Mouse (Mus musculus) v-Abl transformed pro-B cells (cell line): Measurements from ENCODE around the gene Hba-a1.
"Not testable (repeated sequence)": the region's sequence is repeated elsewhere in the genome, so short reads cannot be mapped to it uniquely, and the experiment has no call there.

Source experiments
- in situ Hi-C, 2 experiments: fragments of 400-800 bp; cut with MboI; formaldehyde crosslinking; loops; one replicate each; pipeline ENCODE4 v1.15.1; 2025; ENCODE audit not compliant: unreplicated experiment in 2 of 2

Hba-a1 gene

DNA sequence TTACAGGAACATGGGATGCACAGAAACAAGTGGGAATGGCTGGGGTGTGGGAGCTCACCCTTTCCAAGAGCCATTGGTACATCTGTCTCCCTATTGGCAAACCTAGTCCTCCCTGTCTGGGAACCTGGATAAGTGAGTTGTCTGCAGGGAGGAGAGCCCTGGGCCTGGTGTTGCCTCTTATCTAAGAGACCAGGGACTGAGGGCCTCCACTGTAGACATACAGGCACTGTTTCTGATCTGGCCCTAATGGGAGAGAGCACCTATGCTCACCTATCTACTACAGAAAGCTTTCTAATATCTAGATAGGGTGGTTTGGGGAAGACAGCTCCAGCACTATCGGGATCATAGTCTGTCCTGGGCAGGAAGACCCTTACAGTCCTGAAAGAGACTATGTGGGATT is 27.2 kb upstream of the Hba-a1 start:
- in situ Hi-C loops, result no loop called here

GRCm38 (mm10) chr11:32256566-32256965 is 26.7 kb upstream of the Hba-a1 start:
- in situ Hi-C loops, result no loop called here

- in situ Hi-C loops, result no loop called here
Measured at GRCm38 (mm10) chr11:32262674-32263415, 20.5 kb upstream of the Hba-a1 start.

- in situ Hi-C loops, result no loop called here
Measured at GRCm38 (mm10) chr11:32265117-32265738, 18.1 kb upstream of the Hba-a1 start.

DNA sequence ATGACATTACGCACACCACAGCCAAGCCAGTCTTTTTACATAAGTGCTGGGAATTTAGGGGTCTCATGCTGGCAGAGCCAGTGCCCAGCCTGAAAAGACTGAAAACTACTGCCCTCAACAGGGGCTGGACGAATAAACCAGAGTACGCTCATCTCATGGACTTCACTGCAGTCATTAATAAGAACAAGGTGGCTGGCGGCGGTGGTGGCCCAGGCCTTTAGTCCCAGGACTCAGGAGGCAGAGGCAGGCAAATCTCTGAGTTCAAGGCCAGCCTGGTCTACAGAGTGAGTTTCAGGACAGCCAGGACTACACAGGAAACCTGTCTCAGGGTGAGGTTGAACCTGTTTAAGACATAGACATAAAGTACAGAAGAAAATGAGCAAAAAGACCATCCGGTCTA is 17.1 kb upstream of the Hba-a1 start:
- in situ Hi-C loops, result no loop called here

DNA sequence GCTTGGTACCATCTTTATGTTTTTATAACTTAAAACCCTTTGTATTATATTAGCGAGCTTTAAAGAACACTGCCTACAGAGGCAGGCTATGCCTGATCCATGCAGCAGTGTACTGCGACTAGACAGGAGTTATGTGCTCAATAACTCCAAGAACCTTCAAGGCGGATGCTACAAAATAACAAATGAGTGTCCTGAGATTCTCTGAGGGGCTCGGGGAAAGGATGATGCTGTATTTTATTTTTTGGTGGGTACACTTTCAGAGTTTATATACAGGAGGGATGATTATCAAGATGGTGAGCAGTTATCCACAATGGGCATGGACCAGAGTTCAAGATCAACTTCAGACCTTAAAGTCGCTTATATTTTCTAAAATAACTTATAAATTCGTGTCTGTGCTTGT is 16.5 kb upstream of the Hba-a1 start:
- in situ Hi-C loops, result no loop called here

DNA sequence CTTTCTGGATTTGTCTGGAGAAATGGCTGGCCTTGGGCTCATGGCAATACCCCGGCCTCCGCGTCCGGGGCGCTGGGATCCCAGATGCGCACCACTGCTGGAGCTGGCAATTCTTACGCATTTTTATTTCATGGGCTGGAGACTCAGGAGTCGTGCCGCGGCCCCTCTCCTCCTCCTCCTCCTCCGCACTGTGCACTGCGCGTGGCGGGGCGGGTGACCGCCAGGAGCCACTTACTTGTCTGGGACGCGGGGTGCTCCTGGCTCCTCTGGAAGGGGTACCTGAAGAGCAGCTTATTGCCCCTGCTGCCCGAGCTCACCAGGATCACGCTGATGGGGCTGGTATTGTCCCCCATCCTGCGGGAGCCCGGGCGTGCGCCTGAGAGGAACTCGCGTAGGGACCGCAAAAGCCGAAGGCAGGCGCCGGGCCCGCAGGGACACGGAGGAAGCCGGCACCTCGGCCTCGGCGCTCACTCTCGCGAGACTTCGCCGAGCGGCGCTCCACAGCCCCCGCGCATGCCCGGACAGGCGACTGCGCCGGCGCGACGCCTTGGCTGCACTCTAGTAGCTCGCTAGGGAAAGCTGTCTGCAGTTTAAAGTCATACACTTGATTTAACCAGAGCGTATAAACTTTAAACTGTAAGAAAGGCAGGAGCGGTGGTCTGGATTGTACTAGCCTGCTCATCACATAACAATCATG is 16.0 kb upstream of the Hba-a1 start, which contains the start of gene Nprl3:
Nprl3 (minus strand) TSS at position 520 of the 697 bp plus-strand sequence.
- in situ Hi-C loops, result no loop called here

GRCm38 (mm10) chr11:32267964-32268363 is 15.3 kb upstream of the Hba-a1 start:
- in situ Hi-C loops, result no loop called here

- in situ Hi-C loops, result no loop called here
Measured at GRCm38 (mm10) chr11:32268952-32269351, 14.4 kb upstream of the Hba-a1 start.

- in situ Hi-C loops, result no loop called here
Measured at GRCm38 (mm10) chr11:32271178-32271577, 12.1 kb upstream of the Hba-a1 start.

GRCm38 (mm10) chr11:32276347-32276746 is 7.0 kb upstream of the Hba-a1 start, which contains the start of gene Hba-x:
Gene Hba-x (plus strand): TSS chr11:32276400.
- in situ Hi-C loops, result no loop called here

- in situ Hi-C loops, result no loop called here
Measured at GRCm38 (mm10) chr11:32277736-32278457, 5.4 kb upstream of the Hba-a1 start.

- in situ Hi-C loops, result no loop called here
Measured at GRCm38 (mm10) chr11:32278458-32278957, 4.8 kb upstream of the Hba-a1 start.

DNA sequence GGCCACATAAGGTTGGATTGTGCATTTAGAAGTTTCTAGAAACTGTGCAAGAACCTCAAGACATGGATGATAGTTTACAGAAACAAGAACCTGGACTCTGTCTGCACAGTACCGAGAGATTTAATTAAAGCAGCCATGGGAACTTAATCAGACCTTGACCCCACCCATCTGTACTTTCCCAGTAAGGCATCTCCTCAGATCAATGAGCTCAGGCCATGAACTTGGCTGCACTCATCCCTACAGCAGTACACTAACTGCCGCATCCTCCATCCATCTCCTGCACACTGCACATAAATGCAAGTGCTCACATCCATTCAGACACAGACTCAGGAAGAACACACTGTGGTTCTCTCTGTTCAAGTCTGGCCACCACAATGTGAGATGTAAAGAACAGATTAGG is 2.7 kb upstream of the Hba-a1 start:
- in situ Hi-C loops, result no loop called here

DNA sequence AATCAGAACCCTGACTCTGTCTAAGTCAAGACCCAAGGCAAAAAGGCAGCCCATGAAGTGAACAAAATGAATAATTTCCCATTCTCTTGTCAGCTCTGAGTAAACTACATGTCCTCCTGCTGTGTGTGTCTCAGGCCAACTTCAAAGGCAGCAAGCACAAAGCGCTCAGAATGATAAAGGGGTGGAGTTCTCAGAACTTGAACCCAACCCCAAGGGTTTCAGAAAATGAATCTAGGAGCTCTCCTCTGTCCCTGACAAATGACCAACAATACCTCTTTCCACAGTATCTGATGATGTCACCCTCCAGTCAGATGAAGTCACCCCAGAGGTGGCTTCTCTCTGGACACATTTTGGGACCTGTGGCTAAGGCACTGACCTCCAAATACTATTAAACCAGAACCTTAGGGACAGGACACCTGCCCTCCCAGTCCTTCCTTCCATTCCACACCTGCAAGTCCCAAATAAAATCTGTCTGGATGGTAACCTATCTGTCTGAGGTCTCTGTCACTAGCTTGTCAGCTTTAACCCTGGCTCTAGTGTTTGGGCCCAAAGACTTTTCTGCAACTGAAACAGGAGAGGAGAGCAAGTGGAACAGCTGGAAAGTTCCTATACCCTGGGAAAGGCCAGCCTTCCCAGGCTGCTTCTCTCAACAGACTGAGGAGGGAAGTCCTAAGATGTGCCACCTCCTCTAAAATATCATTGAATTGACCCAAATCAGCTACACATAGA is 1.7 kb upstream of the Hba-a1 start:
- in situ Hi-C loops, result no loop called here

GRCm38 (mm10) chr11:32284582-32284981 is 1.3 kb downstream of the Hba-a1 start:
- in situ Hi-C loops, result not testable (repeated sequence)

GRCm38 (mm10) chr11:32285031-32285775 is 1.9 kb downstream of the Hba-a1 start:
- in situ Hi-C loops, result loop anchor here (5.0 kb wide), 1 partner anchor 103 kb away; no protein-coding TSS in a partner anchor

- in situ Hi-C loops, result loop anchor here (5.0 kb wide), 1 partner anchor 104 kb away; no protein-coding TSS in a partner anchor
Measured at GRCm38 (mm10) chr11:32285887-32286286, 2.6 kb downstream of the Hba-a1 start.
